Mouse (Mus musculus) liver, adult (tissue): ENCODE measurements around the gene Wdr6.

Source experiments
- GATA4 ChIP-seq: IDR thresholded peaks from 2 replicates; pipeline ENCODE4 v1.6.1; 2014; ENCODE audit warnings: mild to moderate bottlenecking, low read length; ENCODE audit not compliant: insufficient replicate concordance

Gene Wdr6

DNA sequence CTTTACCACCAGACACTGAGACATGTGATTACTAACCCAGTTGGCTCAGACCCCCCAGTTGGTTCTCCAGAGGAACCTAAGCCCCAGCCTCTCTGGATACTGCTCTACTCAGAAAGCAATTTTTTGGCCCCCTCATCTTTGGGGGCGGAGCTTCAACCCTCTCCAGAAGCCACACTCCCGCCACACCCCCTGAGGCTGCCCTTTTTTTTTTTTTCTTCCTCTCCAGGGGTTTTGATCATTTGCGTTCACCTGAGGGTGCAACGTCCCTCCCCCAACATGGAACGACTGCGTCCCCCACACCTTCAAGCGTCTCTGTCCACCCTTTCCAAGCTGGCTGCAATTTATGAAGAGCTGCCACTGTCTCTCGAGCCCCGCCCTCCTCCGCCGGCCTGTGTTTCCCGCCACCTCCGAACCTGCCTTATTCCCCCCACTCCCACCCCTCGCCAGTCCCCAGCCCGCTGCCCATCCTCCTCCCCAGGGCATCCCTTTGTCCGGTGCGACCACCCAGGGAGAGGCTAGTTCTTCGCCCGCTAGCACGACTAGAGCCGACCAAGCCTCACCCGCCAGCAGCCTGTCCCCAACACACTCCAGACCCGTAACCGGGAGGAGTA is 500 bp downstream of the Wdr6 start:
- TF ChIP-seq GATA4: no peak

DNA sequence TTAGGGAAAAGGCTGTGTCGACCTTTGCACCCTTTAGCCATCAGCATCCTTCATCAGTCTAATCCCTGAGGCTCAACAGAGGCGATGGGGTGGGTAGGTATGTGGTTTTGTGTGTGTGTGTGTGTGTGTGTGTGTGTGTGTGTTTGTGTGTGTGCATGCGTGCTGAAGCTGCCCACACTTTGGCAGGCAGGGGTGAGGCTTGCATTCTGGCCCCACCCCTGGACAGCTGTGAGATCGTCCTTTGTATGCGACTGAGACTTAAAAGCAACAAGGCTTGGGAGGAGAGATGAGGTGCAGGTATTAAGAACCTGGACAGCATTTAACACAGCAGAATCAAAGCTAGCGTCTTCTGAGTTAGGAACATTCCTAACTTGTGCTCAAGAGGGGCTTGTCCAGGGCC is 1.5 kb downstream of the Wdr6 start:
- TF ChIP-seq GATA4: no peak

DNA sequence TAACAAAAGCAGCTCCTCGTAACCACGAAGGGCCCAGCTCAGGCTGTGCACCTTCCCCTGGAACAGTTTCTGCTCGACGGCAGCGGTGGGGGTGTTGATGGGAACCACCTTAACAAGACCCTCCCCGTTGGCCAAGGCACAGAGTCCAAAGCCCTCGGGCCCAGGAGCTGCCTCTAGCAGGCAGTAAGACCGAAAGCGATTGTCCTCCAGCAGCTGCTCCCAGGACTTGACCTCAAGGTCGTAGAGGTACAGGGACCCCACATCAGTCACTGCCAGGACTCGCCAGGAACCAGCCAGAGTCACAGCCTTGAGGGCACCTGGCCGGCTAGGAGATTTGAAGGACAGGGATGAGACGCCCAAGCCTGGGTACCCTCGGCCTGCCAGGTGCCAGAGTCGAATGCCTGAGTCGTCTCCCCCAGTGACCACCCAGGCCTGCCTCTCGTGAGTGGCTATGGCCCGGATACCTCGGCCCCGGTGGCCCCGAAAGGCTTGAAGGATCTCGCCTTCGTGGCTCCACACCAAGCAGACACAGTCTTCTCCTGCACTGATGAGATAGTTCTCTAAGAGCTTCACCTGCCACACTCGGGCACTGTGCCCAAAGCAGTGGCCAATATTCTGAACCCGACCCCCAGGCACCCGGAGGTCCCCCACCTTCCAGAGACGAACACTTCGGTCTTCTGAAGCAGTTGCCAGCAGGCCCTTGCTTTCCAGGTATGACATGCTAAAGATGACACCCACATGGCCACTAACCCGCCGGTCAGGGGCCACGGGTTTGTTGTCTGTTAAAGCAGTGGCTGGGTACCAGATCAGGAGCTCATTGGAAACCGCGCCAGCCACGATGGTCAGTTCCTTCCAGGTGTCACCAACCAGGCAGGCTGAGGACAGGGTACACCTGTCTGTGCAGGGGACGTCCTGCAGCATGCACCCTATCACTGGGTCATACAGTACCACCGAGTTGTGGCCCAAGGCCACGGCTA is 2.9 kb downstream of the Wdr6 start:
- TF ChIP-seq GATA4: no peak

DNA sequence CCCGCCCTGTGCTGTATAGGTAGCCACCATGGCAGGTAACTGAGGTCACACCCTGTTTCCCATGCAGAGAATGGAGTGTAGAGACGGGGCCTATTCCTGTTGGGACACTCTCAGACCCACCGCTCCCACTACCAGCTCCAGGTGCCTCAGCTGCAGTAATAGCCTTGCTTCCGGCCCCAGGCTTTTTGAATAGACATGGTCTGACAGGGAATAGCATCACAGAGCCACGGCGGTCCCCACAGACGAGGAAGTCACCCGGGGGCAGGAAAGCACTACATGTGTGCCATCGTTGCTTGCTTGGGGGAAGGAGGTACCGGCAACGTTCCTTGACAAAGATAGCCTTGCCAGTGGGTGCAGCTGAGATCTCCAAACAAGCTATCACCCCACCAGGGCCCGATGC is 3.6 kb downstream of the Wdr6 start:
- TF ChIP-seq GATA4: no peak

DNA sequence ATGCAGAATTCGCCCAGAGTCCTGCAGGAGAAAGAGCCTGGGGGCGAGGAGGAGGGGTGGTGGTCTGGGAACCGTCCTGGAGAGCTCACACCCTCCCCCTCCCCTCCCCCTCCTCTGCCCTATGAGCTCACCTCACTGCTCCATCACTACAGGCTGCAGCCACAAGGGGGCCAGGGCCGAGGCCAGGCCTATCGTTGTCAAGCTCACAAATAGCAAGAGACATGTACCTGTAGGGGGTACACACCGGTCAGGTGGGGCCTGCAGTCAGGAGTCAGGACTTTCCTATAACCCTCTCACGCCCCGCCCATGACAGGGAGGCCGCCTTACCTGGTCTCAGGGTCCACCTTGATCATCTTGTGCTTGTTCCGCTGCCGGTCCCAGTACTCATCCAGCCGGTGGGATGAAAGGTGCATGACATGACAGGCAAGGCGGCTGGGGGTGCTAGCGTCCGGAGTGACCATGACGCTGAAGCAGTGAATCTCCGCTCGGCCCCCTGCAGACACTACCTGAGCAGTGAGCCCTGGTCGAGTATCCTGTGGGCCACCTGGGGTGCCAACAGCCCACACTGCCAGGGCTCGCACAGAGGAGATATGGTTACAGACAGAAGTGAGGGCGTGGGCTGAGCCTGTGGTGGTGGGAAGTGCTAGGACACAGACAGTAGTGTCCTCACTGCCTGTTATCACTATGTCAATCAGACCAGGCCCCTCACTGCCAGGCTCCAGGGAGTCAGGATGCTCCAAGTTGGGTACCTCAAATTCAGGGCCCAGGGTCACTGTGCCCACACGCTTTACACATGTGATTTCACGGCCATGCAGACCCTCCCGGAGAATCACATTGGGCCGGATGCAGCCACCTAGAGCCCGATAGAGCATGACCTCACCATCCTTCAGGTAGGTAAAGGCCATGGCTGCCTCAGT is 4.5 kb downstream of the Wdr6 start:
- TF ChIP-seq GATA4: no peak

DNA sequence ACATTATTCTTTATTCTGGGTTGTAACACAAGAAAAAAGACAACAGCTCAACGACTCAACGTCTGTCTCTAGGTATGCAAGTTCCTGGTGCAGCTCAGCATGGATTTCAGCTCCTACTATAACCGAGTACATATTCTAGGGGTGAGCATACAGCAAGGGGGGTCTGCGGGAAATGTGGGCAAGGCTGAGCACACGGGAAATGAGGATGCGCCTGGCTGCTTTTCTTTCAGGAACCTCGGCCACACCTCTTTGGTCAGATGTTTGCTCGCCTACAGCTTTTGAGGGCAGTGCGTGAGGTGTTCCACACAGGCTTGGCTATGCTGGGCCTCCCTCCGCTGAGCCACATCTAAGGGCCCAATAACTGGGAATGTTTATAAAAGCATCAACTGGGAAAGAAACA is 6.2 kb downstream of the Wdr6 start:
- TF ChIP-seq GATA4: no peak

DNA sequence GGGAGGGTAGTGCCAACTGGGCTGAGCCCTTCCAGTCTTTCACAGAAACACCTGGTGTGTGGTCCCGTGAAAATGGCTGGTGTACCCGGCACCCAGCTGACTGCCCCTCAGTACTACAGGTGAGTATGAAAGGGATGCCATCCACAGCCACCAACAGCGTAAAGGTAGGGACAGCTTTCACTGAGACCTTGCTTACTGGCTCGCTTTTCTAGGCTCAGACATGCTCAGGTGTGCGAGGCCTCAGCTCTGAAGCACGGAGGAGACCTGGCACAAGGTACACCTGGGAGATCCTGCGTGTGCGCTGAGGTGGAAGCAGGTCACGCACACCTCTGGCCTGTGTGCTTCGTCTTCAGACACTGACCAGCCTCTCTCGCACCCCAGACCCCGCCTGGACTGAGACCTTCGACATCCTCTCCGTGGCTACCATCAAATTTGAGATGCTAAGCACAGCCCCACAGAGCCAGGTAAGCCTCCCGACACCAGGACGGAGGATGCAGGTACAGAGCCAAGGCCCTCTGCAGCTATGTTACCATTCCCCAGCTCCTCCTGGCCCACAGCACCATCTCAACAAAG is 7.1 kb downstream of the Wdr6 start:
- no peak for TF ChIP-seq GATA4

DNA sequence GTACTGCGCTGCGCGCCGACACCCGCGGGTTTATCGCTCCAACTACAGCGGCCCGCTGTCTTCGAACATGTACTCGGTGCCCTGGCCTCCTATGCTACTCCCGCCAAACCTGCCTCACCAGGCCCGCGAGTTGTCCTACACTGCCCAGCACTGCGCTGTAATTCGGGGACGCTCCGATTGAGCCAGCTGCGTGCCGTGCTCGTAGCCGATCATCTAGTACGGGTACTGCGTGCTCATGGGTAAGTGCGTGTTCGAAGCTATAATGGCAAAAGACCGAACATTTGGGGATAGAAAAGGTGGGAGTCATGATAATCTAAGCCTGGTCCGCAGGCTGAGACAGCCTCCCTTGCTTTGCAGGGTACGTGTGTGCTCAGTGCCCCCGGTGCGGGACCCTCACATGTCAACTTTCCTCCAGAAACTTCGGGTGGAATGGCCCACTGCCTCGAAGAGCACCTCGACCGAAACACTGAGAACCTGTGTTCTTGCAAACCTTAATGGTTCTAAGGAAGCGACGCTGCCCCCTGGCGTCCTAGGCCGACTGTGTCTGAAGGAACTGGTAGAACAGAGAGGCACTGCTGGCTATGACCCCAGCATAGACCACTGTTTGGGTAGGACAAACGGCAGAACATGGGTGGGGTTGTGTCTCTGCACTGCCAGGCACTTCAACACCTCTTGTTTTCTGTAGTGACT is 8.2 kb downstream of the Wdr6 start:
- no peak for TF ChIP-seq GATA4

DNA sequence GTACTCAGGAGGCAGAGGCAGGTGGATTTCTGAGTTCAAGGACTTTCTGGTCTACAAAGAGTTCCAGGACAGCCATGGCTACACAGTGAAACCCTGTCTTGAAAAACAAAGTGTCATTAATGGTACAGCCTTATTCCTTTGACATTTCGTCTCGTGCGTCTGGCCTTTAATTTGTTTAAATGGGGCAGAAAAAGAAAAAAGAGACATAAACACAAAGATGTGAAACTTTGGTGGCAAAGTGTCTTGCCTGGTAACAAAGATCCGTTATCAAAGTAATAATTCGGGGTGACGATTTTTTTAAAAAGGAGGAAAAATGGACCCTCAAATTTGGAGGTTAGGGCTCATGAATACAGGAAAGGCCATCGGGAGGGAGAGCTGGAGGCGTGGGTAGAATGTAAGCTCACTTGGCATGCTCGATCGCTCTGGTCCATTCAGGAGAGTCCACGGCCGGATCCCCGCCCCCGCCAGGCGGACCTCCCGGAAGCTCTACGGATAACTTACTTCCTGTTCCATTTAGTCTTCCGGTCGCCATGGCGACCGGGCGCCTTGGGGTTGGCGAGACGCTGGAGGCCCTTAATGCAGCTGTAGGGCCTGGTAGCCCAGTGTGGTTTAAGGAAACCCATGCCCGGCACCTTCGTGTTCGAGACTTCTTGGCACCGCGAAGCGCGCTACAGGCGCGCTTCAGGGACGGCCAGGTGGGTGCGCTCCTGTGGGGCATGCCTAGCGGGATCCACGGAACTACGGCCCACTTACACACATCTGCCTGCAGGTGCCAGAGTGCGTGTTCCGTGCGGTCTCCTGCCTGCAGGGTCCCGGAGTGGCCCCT is 8.9 kb downstream of the Wdr6 start, which contains the start of gene Dalrd3:
TSS of gene Dalrd3 (plus strand) at position 506 of the 826 bp plus-strand sequence.
- TF ChIP-seq GATA4: peak; percentile 63; the same call in 1 of the 2 replicates

DNA sequence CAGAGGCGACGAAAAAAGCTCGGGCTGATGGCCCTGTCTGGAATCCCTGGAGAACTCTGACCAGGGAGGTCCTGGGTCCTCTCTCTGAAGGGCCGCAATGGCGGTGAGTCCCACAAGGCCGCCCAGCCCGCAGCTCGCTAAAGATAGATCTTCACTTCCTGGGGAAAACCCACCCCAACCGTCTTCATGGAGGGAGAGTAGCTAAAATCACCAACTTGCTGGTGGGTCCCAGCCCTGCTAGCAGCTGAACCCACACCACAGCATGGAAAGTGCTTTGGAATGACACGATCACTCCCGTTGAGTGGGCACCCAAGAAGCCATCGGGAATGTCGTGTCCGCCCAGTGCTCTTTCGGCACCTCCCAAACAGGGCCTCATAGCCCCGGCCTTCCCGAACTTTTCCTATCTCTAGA is 10.0 kb downstream of the Wdr6 start:
- TF ChIP-seq GATA4: no peak

DNA sequence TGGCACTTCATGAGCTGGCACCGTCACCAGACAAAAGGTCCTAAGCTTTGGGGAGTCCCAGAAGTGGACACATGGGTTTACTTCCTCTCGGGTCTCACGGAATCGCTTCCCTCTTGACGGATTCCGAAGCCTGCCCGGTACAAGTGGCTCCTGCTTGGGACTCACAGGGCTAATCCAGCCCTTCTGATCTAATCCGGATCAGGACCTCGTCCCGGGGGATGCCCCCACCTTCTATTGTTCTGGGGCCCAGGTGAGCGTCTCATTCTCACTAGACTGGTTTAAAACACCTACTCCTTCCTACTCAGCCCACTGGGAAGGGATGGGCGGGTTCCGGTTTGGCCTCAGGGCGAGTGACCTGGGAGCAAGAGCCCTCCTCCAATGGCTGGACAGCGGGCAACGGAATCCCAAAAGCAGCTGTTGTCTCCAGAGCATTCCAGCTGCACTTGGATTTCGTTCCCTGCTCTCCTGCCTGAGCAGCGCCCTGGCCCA is 10.6 kb downstream of the Wdr6 start:
- TF ChIP-seq GATA4: no peak

DNA sequence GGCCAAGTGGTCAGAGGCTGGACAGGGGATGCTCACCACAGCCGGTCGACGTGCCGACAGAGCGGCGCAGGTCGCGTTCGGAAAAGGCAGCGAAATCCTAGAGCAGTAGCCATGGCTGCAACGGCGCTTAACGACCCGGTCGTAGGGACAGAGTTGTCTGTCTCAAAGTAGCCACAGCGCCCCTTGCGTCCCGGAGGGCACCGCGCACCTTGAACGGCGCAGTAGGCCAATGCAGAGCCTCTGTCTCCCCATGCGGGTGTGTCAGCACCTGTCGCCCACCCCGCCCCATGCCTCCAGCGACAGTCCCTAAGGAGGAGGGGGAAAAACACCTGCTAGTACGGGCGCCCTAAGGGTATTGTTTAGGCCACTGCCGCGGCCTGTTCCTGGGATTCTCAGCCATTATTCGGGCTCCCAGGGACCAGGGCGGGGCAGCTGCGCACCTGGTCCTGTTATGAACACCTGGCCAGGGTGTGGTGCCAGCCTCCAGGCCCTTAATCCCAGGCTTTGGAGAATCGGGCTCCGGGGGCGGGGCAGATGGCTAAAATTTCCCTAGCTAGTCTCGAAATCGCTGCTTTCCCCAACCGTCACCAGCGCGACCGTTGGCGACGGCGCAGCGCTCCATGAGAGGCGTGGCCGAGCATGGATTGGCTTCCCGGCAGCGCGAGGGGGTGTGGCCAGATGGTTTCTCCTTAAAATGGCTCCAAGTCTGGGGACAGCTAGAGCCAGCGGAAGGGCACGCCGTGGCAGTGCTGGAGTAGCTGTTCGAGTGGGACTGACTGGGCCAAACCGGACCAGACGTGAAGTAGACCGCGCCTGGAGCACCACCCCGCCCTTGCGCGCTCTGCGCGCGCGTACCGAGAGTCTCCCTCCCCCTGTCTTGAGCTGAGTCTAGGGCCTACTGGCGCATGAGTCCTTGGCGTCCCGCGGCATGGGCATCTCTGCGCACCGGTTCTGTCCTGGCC is 11.4 kb downstream of the Wdr6 start, which contains the start of gene Ndufaf3:
TSS of gene Ndufaf3 (minus strand) at position 620 of the 962 bp plus-strand sequence.
- no peak; the same call in 1 of the 2 replicates for TF ChIP-seq GATA4
